Mouse (Mus musculus) embryo, embryonic 9.5 days (tissue): ENCODE results near the gene Mybphl.
A peak's percentile ranks its signal among the peaks of the same experiment; 100 is the strongest.

Experiments
- DNase-seq: peaks from one replicate; pipeline ENCODE4 v3.0.0-alpha.2; 2017; ENCODE audit errors: extremely low spot score

Mybphl gene

DNA sequence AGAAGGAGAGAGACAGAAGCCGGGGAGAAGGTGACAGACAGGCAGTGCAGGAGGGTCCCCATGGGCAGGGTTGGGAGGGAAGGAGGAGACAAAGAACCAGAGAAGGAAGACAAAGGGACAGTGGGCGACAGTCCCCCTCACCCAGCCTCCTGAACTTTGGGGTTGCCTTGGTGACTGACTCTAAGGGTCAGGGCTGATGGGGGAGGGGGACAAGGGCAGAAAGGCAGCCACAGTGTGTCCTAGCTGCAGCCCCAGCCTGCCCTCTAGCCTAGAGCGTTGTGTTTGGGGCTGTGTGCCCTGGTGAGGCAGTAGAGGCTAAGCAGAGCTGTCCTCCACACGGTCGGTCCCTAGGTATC, 45.6 kb downstream of the Mybphl start:
- peak; percentile 79 for DNase-seq

DNA sequence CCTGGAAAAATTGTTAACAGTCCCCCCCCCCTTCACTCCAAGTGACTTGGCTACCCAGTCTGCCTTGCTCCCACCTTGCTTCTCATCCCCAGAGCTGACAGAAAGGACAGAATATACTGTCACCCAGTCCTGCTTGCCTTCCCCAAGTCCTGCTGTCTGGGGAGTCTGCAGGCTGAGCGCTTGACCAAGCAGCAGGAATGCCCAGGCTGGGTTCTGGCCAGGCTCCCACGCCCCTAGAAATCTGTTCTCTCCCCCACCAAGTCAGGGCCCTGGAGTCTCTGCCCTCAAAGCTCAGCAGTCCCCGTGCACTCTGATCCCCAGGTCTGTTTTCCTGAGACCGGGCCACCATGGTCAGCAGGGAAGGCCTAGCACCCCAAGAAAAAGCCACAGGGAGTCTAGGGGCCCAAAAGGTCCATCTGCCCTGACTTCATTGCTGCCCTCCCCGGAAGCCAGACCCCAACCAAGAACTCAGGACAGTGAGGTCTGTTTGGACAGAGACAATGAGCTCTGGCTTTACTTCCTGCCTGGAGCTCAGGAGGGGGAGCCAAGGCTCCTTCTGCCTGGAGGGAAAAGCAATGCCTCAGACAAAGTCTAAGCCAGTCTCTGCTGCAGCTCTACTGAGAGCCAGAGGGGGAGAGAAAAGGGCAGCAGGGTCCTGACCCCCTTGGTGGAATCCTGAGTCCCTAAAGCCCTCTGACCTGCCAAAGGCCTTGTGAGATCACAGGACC, 46.5 kb downstream of the Mybphl start:
- no peak for DNase-seq

- no peak for DNase-seq
Observed at GRCm38 (mm10) chr3:108411754-108412121, 47.0 kb downstream of the Mybphl start.

DNA sequence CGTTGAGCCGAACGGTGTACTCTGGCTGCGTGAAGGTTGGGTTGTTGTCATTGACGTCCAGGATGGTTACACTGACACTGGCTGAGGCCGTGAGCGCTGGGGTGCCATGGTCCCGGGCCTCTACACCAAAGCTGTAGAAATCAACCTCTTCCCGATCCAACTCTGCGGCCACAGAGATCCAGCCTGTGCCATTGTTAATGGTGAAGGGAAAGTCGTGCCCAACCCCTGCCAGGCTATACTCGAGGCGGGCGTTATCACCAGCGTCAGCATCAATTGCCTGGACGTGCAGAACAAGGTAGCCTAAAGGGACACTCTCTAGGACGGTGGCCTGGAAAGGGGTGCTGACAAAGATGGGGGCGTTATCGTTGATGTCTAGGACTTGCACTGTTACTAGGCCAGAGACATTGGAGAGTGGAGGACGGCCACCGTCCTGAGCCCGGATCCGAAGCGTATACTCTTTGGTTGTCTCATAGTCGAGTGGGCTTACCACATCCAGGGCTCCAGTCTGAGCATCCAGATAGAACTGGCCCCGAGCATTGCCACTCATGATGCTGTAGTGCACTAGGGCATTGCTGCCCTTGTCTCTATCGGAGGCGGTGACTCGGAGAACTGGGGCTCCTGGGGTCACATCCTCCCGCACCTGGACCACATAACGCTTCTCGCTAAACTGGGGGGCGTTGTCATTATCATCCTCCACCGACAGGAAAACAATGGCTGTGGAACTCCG, 49.1 kb downstream of the Mybphl start:
- no peak for DNase-seq

DNA sequence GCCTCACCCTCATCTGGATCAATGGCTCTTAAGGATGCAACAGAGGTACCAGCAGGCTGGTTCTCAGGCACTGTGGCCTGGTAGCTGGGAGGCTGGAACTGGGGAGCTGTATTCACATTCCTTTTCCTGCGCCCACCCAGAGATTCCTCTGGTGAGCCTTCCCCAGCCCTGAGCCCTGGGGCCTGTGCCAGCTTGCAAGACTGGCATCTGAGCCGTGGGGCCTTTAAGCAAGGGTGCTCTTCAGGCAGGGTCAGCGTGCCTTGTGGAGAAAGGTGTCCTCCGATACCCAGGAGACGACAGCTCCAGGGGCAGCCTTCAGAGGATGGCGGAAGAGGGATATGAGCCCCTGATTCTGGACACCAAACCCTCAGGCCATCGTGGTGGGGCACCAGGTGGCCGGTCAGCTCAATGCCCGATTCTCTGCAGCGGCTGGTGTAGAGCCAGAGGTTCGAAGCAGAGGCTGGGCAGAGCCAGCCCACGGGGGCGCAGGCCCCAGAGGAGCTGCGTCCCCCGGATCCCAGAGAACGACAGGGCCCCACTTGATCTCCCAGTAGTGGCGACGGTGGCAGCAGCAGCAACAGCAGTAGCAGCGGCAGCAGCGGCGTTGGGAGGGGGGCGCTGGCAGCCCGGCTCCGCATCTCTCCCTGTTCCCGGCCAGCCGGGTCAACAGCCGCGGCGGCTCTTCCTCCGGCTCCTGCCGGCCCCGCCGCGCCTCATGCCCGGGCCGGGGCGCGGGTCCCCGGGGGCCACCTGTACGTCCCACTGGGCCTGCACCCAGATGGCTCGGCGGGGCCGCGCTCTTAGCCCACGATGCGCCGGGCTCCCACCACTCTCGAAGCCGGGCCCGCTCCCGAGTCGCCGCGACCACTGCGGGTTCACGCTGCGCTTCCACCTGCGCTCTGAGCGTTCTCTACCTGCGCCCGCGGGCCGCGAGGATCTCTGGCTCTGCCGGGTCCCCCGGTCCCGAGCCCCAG, 50.4 kb downstream of the Mybphl start, which contains the start of gene Celsr2:
Gene Celsr2, minus strand, starts transcription at position 696 of the 974 bp plus-strand sequence.
- DNase-seq: no peak

DNA sequence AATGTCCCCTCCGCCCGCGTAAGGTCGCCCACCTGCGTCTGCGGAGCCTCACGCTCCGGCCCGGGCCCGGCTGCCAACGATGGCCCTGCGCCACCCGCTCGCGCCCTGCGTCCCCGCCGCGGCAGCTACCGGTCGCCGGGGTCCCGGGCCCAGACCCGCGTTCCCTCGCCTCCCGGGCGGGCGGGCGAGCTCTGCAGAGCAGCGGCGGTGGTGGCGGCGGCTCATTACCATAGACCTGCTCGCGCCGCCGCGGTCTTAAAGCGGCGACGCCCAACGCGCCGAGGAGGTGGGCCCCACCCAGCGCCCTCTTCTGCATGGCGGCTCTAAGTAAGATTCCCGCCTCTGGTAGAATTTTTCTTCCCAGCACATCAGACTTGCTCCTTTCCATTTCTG, 51.1 kb downstream of the Mybphl start:
- DNase-seq: peak; percentile 85

DNA sequence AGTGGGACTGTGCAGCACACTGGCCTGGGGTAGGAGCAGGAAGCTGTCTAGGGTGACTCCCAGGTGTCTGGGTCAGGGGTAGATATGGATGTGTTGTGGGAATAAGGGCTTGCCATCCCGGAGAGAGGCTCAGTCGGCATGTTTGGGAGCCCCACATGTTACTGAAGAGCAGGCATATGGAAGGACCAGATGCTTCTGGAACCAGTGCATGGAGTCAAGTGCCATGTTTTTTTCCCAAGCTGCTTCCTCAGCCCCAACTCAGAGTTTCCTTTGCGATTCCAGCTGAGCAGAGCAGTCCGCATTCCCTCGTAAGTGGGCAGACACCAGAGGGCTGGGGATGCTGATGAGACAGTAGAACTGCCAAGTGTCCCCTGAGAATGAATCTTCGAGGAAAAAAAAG, 58.3 kb downstream of the Mybphl start:
- DNase-seq: no peak

- no peak for DNase-seq
Observed at GRCm38 (mm10) chr3:108423844-108424801, 59.4 kb downstream of the Mybphl start.

GRCm38 (mm10) chr3:108424944-108425623, 60.4 kb downstream of the Mybphl start:
- no peak for DNase-seq

DNA sequence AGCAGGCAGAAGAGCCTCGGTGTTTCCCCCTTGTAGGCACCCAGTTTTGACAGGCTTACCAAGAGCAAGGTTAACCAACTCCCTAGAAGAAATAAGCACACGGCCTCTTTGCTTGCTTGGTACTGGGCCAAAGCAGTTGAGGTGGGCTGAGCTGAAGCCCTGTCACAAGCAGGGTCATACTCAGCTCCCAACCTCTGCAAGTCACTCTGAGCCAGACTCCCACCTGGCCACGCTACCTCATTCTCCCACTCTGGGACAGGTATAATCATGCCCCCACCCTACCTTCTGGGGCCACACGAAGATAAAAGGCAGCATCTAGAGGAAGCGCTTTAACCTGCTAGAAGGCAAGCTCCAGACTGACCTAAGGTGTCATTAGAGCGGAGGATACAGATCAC, 60.9 kb downstream of the Mybphl start:
- DNase-seq: no peak
